8 mouse cellular contexts compared by ENCODE assay signal in the genomic region with DNA sequence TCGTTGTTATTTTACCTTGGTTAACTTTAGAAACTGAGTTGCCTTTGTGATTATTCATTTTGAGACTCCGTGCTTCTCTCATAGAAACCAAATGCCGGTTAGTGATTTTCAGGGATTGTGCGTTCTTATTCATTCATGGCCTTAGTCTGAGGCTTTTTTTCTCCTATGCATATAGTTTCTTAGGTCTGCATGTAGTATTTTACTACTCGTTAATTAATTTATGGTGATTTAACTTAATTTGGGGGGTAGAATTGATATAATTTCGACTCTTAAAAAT. TPM values are rescaled to one million over a fixed set of nuclear protein-coding genes. Genes with fewer than 3 reads are reported as not detected.
DNase-seq lines count a peak whose midpoint lies in the region; ATAC-seq lines count a peak whose summit lies in the region.

No protein-coding gene starts in this region.

- peaks cover 14% of the 10 kb centered on the region for H3K4me1 ChIP-seq in kidney, embryonic 15.5 days
- H3K4me1 ChIP-seq in embryonic facial prominence, embryonic 11.5 days (ENCODE audit: control insufficient read depth, insufficient read depth, low read length) = no peaks in the 10 kb centered on the region
- no peaks in the 10 kb centered on the region; the same call in 1 of the 2 replicates for H3K4me1 ChIP-seq in hindbrain, embryonic 16.5 days (ENCODE audit: control insufficient read depth, insufficient read depth, low read depth, low read length)
- H3K4me1 ChIP-seq in midbrain, embryonic 16.5 days (ENCODE audit: control insufficient read depth, insufficient read depth, low read length) = peaks cover 16% of the 10 kb centered on the region

- no peak for DNase-seq in kidney, postnatal 14 days
- DNase-seq in embryonic facial prominence, embryonic 11.5 days (ENCODE audit: low spot score) = peak; percentile 45
- no peak for DNase-seq in urinary bladder, adult 2 months (ENCODE audit: low spot score)
- no peak for DNase-seq in embryo, embryonic 10.5 days (ENCODE audit: low spot score)
- no peak for DNase-seq in gastrocnemius, postnatal 4 days (ENCODE audit: low spot score in 2 of 2)

- peak overlapping the region; percentile 85 for H3K9ac ChIP-seq in kidney, embryonic 15.5 days
- H3K9ac ChIP-seq in embryonic facial prominence, embryonic 11.5 days (replicated peaks; ENCODE audit: low read length) = peak overlapping the region; percentile 71
- H3K9ac ChIP-seq in hindbrain, embryonic 16.5 days (ENCODE audit: low read depth, low read length) = peak overlapping the region; percentile 92
- H3K9ac ChIP-seq in midbrain, embryonic 16.5 days (ENCODE audit: low read depth, low read length) = peak overlapping the region; percentile 76

- H3K4me3 ChIP-seq in kidney, embryonic 15.5 days (replicated peaks) = peak overlapping the region; percentile 81
- peak overlapping the region; percentile 45 for H3K4me3 ChIP-seq in embryonic facial prominence, embryonic 11.5 days (ENCODE audit: low read depth, low read length)
- H3K4me3 ChIP-seq in hindbrain, embryonic 16.5 days (ENCODE audit: low read length) = peak overlapping the region; percentile 82
- H3K4me3 ChIP-seq in midbrain, embryonic 16.5 days (ENCODE audit: low read depth, low read length) = peak overlapping the region; percentile 52

- no peaks in the 10 kb centered on the region for H3K27me3 ChIP-seq in kidney, embryonic 15.5 days
- no peaks in the 10 kb centered on the region for H3K27me3 ChIP-seq in embryonic facial prominence, embryonic 11.5 days (ENCODE audit: control insufficient read depth, insufficient read depth, low read length)
- no peaks in the 10 kb centered on the region for H3K27me3 ChIP-seq in hindbrain, embryonic 16.5 days (replicated peaks; ENCODE audit: control insufficient read depth, insufficient read depth, low read length)
- no peaks in the 10 kb centered on the region for H3K27me3 ChIP-seq in midbrain, embryonic 16.5 days (ENCODE audit: control insufficient read depth, insufficient read depth, low read depth, low read length)

- ATAC-seq in kidney, embryonic 15.5 days (replicated peaks; ENCODE audit: low FRiP score) = no peak
- no peak for ATAC-seq in embryonic facial prominence, embryonic 11.5 days (replicated peaks; ENCODE audit: insufficient number of reproducible peaks, low FRiP score, low TSS enrichment, low read depth)
- no peak for ATAC-seq in hindbrain, embryonic 16.5 days
- no peak for ATAC-seq in midbrain, embryonic 16.5 days

- 0 out of 2 replicates have a peak overlapping the region, but pooled peaks have one; percentile 99 for H3K27ac ChIP-seq in kidney, embryonic 15.5 days
- H3K27ac ChIP-seq in embryonic facial prominence, embryonic 11.5 days (replicated peaks; ENCODE audit: low read depth, low read length) = no peak overlapping the region
- peak overlapping the region; percentile 99 for H3K27ac ChIP-seq in hindbrain, embryonic 16.5 days (ENCODE audit: low read depth, low read length)
- peak overlapping the region; percentile 100 for H3K27ac ChIP-seq in midbrain, embryonic 16.5 days (ENCODE audit: low read length)

- H3K9me3 ChIP-seq in kidney, embryonic 15.5 days (replicated peaks) = no peaks in the 10 kb centered on the region
- H3K9me3 ChIP-seq in embryonic facial prominence, embryonic 11.5 days (replicated peaks; ENCODE audit: control insufficient read depth, low read length) = no peaks in the 10 kb centered on the region
- H3K9me3 ChIP-seq in hindbrain, embryonic 16.5 days (ENCODE audit: control insufficient read depth, low read length) = no peaks in the 10 kb centered on the region
- H3K9me3 ChIP-seq in midbrain, embryonic 16.5 days (replicated peaks; ENCODE audit: control insufficient read depth, low read length, poor library complexity, severe bottlenecking) = no peaks in the 10 kb centered on the region

- WGBS in kidney, embryonic 15.5 days = 3% methylated on average over 6 of the region's 6 CpGs
- WGBS in embryonic facial prominence, embryonic 11.5 days = 5% methylated on average over 6 of the region's 6 CpGs
- WGBS in hindbrain, embryonic 16.5 days = 5% methylated on average over 6 of the region's 6 CpGs
- under 1% methylated on average over 6 of the region's 6 CpGs for WGBS in midbrain, embryonic 16.5 days

- H3K4me2 ChIP-seq in kidney, embryonic 15.5 days = peak overlapping the region; percentile 65
- peak overlapping the region; percentile 38; the same call in 1 of the 2 replicates for H3K4me2 ChIP-seq in embryonic facial prominence, embryonic 11.5 days (ENCODE audit: low read depth, low read length)
- H3K4me2 ChIP-seq in hindbrain, embryonic 16.5 days (ENCODE audit: low read length) = peak overlapping the region; percentile 53
- H3K4me2 ChIP-seq in midbrain, embryonic 16.5 days (ENCODE audit: low read length) = peak overlapping the region; percentile 47

- no peaks in the 10 kb centered on the region for H3K36me3 ChIP-seq in kidney, embryonic 15.5 days
- no peaks in the 10 kb centered on the region for H3K36me3 ChIP-seq in embryonic facial prominence, embryonic 11.5 days (replicated peaks; ENCODE audit: control insufficient read depth, insufficient read depth, low read depth, low read length)
- H3K36me3 ChIP-seq in hindbrain, embryonic 16.5 days (ENCODE audit: control insufficient read depth, insufficient read depth, low read length) = no peaks in the 10 kb centered on the region
- H3K36me3 ChIP-seq in midbrain, embryonic 16.5 days (ENCODE audit: control insufficient read depth, insufficient read depth, low read length) = no peaks in the 10 kb centered on the region

RNA-seq across cellular contexts. Expression of a gene that starts 1.4 kb away (rescaled TPM):
- 21.3 and 21.6 TPM in 2 replicates for polyA plus RNA-seq in kidney, embryonic 15.5 days (2015; fragmentation: Nextera tagmentation; extraction: Ambion mirVana)
- 49.0 and 50.5 TPM in 2 replicates for polyA plus RNA-seq in embryonic facial prominence, embryonic 11.5 days (2014; fragmentation: Nextera tagmentation; extraction: Ambion mirVana)
- 47.4 and 57.2 TPM in 2 replicates for polyA plus RNA-seq in hindbrain, embryonic 16.5 days (2015; fragmentation: Nextera tagmentation; extraction: Ambion mirVana)
- polyA plus RNA-seq in midbrain, embryonic 16.5 days (2015; fragmentation: Nextera tagmentation; extraction: Ambion mirVana) = 80.5 and 94.2 TPM in 2 replicates
- 17.8 and 18.0 TPM in 2 replicates for polyA plus RNA-seq in urinary bladder, adult 2 months (2012; rRNA removed)
- 10 to 100 TPM in 1 of 2 experiments, 1 to 10 TPM in 1; 9.7 to 17.1 TPM for total RNA-seq in gastrocnemius, postnatal 4 days (2021)

RNA-seq across cellular contexts. Expression of a gene that starts 49.6 kb away (rescaled TPM):
- polyA plus RNA-seq in kidney, embryonic 15.5 days (2015; fragmentation: Nextera tagmentation; extraction: Ambion mirVana) = not detected in 2 replicates
- not detected in 2 replicates for polyA plus RNA-seq in embryonic facial prominence, embryonic 11.5 days (2014; fragmentation: Nextera tagmentation; extraction: Ambion mirVana)
- not detected in 2 replicates for polyA plus RNA-seq in hindbrain, embryonic 16.5 days (2015; fragmentation: Nextera tagmentation; extraction: Ambion mirVana)
- not detected in 2 replicates for polyA plus RNA-seq in midbrain, embryonic 16.5 days (2015; fragmentation: Nextera tagmentation; extraction: Ambion mirVana)
- polyA plus RNA-seq in urinary bladder, adult 2 months (2012; rRNA removed) = not detected in 2 replicates
- not detected for total RNA-seq in gastrocnemius, postnatal 4 days (2021)

RNA-seq across cellular contexts. Expression of a gene that starts 49.6 kb away (rescaled TPM):
- not detected in 2 replicates for polyA plus RNA-seq in kidney, embryonic 15.5 days (2015; fragmentation: Nextera tagmentation; extraction: Ambion mirVana)
- not detected in 2 replicates for polyA plus RNA-seq in embryonic facial prominence, embryonic 11.5 days (2014; fragmentation: Nextera tagmentation; extraction: Ambion mirVana)
- polyA plus RNA-seq in hindbrain, embryonic 16.5 days (2015; fragmentation: Nextera tagmentation; extraction: Ambion mirVana) = not detected in 2 replicates
- polyA plus RNA-seq in midbrain, embryonic 16.5 days (2015; fragmentation: Nextera tagmentation; extraction: Ambion mirVana) = not detected in 2 replicates
- polyA plus RNA-seq in urinary bladder, adult 2 months (2012; rRNA removed) = not detected in 2 replicates
- not detected for total RNA-seq in gastrocnemius, postnatal 4 days (2021)

RNA-seq across cellular contexts. Expression of a gene that starts 55.4 kb away (rescaled TPM):
- 2.1 and 6.4 TPM in 2 replicates for polyA plus RNA-seq in kidney, embryonic 15.5 days (2015; fragmentation: Nextera tagmentation; extraction: Ambion mirVana)
- 0.24 TPM in 1 of 2 replicates, not detected in the other for polyA plus RNA-seq in embryonic facial prominence, embryonic 11.5 days (2014; fragmentation: Nextera tagmentation; extraction: Ambion mirVana)
- polyA plus RNA-seq in hindbrain, embryonic 16.5 days (2015; fragmentation: Nextera tagmentation; extraction: Ambion mirVana) = 0.11 and 0.63 TPM in 2 replicates
- polyA plus RNA-seq in midbrain, embryonic 16.5 days (2015; fragmentation: Nextera tagmentation; extraction: Ambion mirVana) = not detected in 2 replicates
- polyA plus RNA-seq in urinary bladder, adult 2 months (2012; rRNA removed) = 0.62 and 0.83 TPM in 2 replicates
- not detected for total RNA-seq in gastrocnemius, postnatal 4 days (2021)
